Mouse (Mus musculus) natural killer cell, adult 2 months (primary cell): ENCODE measurements around the gene Pdlim1.
A peak's percentile ranks its signal among the peaks of the same experiment; 100 is the strongest.

Experiments
- DNase-seq, 2 experiments: peaks; one replicate each; pipeline ENCODE4 v3.0.0; 2022; ENCODE audit warnings: low spot score in 2 of 2

Pdlim1 gene

GRCm38 (mm10) chr19:40271308-40271892, at the start of gene Pdlim1:
TSS of gene Pdlim1 (minus strand) at chr19:40271842.
- DNase-seq: peak; percentile 18 to 24

GRCm38 (mm10) chr19:40319199-40319598, 47.6 kb upstream of the Pdlim1 start:
- no peak for DNase-seq

- no peak for DNase-seq
Measured at GRCm38 (mm10) chr19:40318511-40318910, 46.9 kb upstream of the Pdlim1 start.

GRCm38 (mm10) chr19:40317001-40317400, 45.4 kb upstream of the Pdlim1 start:
- no peak for DNase-seq

GRCm38 (mm10) chr19:40314252-40314651, 42.6 kb upstream of the Pdlim1 start:
- DNase-seq: no peak

- DNase-seq: no peak
Measured at GRCm38 (mm10) chr19:40311631-40312030, 40.0 kb upstream of the Pdlim1 start.

- no peak for DNase-seq
Measured at GRCm38 (mm10) chr19:40310410-40311130, 38.9 kb upstream of the Pdlim1 start.

- DNase-seq: no peak
Measured at GRCm38 (mm10) chr19:40309911-40310310, 38.3 kb upstream of the Pdlim1 start.

- no peak for DNase-seq
Measured at GRCm38 (mm10) chr19:40307550-40307949, 35.9 kb upstream of the Pdlim1 start.

GRCm38 (mm10) chr19:40306631-40307030, 35.0 kb upstream of the Pdlim1 start:
- DNase-seq: no peak

GRCm38 (mm10) chr19:40305456-40305855, 33.8 kb upstream of the Pdlim1 start:
- no peak for DNase-seq

- no peak for DNase-seq
Measured at GRCm38 (mm10) chr19:40302916-40303315, 31.3 kb upstream of the Pdlim1 start.

- DNase-seq: no peak
Measured at GRCm38 (mm10) chr19:40302477-40302876, 30.8 kb upstream of the Pdlim1 start.

- no peak for DNase-seq
Measured at GRCm38 (mm10) chr19:40299983-40300759, 28.5 kb upstream of the Pdlim1 start.

- no peak for DNase-seq
Measured at GRCm38 (mm10) chr19:40299182-40299581, 27.5 kb upstream of the Pdlim1 start.

GRCm38 (mm10) chr19:40298574-40298973, 26.9 kb upstream of the Pdlim1 start:
- no peak for DNase-seq

GRCm38 (mm10) chr19:40297798-40298144, 26.1 kb upstream of the Pdlim1 start:
- no peak for DNase-seq

GRCm38 (mm10) chr19:40297078-40297797, 25.6 kb upstream of the Pdlim1 start:
- DNase-seq: no peak

- no peak for DNase-seq
Measured at GRCm38 (mm10) chr19:40294231-40294630, 22.6 kb upstream of the Pdlim1 start.

- no peak for DNase-seq
Measured at GRCm38 (mm10) chr19:40293791-40294190, 22.1 kb upstream of the Pdlim1 start.

GRCm38 (mm10) chr19:40290099-40290724, 18.6 kb upstream of the Pdlim1 start:
- DNase-seq: no peak

- no peak for DNase-seq
Measured at GRCm38 (mm10) chr19:40288415-40288814, 16.8 kb upstream of the Pdlim1 start.
